Mouse (Mus musculus): Measurements from ENCODE around the gene Gm7030.
"Not testable (repeated sequence)": the region's sequence is repeated elsewhere in the genome, so short reads cannot be mapped to it uniquely, and the experiment has no call there.

The Gm7030 gene

DNA sequence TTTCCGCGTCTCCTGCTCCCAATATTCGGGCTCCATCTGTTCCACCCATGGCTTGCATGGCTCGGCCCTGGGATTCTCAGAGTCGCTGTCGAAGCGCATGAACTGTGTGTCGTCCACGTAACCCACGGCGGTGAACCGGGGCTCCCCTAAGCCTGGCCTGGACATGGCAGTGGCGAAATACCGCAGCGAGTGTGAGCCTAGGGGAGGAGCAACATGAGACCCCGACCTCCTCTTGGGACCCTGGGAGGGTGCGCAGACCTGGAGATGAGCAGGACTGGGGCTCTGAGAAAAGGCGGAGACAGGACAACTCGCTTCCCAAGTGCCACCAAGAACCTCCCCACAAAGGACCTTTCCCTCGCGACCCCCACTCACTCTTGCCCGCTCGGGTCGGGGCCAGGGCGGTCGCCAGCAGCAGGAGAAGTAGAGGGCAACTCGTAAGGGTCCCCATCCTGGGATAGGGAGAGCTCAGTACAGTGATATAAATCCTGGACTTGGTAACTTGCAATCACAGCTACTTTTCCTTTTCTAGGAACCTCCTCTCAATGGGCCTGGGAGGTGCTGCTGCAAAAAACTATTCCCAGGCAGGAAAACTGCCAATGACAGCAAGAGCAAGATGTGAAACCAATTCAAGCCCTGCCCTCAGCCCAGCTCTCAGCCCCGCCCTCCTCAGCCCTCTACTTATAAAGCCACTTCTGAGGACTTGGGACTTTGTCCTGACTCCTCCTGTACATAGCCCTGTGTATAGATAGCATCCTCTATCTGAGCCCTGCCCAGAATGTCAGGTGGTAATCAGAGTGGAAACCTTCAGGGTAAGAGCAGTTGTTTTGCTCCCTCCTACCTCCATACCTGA is at the start of gene Gm7030:
Gm7030 (minus strand) TSS at position 458 of the 850 bp plus-strand sequence.
- in situ Hi-C loops (cut with MboI, MseI) = not testable (repeated sequence)

DNA sequence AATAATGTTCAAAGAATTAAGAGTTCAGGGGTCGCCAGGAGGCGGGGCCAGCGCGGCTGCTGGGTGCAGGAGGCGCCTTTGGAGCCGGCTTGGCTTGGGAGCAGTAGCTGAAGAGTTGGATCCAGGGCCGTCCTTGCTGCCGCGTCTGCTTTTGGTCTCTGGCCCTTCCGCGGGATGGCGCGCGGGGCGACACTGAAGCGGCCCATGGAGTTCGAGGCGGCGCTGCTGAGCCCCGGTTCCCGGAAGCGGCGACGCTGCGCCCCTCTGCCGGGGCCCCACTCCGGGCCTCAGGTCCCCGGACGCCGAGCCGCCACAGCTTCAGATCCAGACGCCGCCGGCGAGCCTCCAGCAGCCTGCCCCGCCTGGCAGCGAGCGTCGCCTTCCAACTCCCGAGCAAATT is 49.7 kb upstream of the Gm7030 start:
- in situ Hi-C loops (cut with MboI, MseI) = loop anchor here (5.0 kb wide), 1 partner anchor 87 kb away; no protein-coding TSS in a partner anchor

DNA sequence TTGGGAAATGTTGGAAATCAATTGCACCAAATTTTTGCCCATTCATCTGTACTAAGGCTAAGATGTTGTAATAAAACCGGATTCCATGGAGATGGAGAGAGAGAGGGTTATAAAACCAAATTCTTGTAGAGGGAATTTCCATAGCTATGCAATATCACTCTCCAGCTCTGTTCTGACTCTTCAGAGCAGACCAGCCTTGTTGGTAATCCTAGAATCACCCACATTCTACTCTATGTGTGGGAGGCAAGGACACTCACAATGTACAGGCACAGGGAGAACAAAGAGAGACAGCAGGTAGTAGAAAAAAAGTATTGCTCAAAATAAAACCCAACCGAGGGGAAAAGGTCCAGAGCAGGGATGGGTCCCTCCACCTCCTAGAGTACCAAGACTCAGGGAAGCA is 46.9 kb upstream of the Gm7030 start:
- in situ Hi-C loops (cut with MboI, MseI) = loop anchor here (5.0 kb wide), 1 partner anchor 84 kb away; no protein-coding TSS in a partner anchor

DNA sequence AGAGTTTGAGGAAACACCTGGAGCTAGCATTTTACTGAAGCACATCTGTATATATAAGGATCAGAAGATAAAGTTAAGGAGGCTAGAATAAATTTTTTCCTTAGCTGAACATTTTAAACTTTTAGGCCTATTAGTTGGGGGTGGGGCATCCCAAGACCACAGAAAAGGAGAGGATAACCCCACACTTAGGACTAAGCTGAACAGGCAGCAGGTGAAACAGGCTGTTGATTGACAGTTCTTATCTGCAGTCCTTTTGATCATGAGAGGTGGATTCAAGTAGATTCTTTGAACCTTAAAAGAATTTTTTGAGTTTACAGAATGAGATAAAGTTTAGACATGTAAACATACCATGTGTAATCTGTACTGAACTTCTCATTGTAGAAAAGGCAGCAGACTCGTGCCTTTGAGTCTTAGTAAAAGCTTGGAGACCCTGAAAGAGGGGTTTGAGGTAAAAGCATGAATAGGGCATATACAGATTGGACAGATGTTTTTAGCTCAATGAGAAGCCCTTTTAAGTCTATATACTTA is 41.1 kb upstream of the Gm7030 start:
- in situ Hi-C loops (cut with MboI, MseI) = no loop called here

DNA sequence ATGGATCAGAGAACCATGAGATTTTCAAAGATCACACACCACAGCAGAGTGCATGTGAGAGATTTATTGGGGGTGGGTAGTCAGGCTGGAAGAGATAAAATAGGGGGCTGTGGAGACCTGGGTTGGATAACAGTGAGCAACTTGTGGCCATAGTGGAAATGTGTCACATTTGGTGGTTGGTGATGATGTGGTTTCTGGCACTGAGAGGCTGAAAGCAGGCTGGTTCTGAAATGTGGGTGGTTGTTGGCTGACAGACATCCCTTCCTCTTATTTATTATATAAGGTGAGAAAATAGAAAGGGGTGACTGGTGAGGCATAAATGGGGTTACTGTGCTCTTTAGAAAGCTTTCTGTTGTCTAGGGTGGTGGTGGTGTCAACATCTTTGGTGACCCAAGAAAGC is 40.5 kb upstream of the Gm7030 start:
- in situ Hi-C loops (cut with MboI, MseI) = no loop called here

DNA sequence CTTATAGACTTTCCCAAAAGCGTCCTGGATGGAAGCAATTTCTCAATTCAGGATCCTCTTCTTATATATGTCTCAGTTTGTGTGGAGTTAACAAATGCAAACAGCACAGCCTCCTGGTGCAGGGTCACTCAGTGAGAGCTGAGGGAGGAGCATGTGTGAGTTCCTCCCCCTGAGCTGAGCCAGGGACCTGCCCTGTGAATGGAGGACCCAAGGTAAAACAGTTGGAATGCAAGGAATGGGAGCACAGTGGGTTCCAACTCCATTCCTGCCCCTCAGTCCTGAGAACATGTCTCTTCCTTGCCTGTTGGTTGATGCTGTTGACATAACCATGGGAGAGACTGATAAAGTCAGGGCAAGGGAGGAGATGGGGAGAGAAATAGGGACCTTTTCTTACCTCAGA is 39.9 kb upstream of the Gm7030 start:
- in situ Hi-C loops (cut with MboI, MseI) = not testable (repeated sequence)

DNA sequence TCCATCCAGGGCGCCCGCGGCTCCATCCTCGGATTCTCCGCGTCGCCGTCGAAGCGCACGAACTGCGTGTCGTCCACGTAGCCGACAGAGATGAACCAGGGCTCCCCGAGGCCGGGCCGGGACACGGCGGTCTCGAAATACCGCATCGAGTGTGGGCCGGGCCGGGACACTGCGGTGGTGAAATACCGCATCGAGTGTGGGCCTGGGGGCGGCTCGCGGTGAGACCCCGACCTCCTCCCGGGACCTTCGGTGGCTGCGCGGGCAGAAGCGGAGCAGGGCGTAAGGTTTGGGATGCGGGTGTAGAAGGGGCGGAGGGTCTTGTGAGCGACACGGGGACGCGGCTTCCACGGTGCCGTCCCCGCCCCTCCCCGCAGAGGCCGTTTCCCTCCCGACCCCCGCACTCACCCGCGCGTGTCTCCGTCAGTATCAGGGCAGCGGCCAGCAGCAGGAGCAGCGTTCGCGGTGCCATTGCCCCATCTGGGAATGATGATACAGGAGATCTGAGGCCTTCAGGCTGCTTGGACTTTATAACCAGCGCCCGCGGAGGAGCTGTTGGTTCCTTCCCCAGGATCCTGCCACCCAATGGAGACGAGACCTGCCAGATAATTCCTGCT is 38.9 kb upstream of the Gm7030 start, which contains the start of gene Gm8909:
Gm8909 (minus strand) TSS at position 499 of the 614 bp plus-strand sequence.
- in situ Hi-C loops (cut with MboI, MseI) = no loop called here

DNA sequence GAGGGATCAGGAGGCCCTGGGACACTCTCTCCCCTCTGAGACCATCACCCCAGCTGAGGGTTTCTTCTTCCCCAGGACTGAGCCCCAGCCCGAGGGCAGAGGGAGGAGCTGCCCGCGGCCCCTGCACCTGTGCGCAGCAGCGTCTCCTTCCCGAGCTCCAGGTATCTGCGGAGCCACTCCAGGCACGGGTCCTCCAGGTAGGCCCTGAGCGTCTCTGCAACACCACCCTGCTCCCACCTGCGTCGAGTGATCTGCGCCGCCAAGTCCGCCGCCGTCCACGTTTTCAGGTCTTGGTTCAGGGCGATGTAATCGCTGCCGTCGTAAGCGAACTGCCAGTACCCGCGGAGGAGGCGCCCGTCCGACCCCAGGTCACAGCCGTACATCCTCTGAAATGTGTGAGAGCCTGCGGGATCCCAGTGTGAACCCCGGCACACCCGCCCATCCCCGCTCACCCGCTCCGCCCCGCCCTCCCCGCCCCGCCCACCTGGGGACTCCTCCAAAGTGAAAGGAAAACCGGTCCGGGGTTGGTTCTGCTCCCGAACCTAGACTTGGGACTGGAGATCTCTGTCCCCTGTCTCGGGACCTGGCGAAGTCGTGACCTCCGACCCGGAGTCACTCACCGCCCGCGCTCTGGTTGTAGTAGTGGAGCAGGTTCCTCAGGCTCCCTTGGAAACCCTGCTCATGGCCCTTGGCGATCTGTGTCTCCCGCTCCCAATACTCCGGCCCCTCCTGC is 38.2 kb upstream of the Gm7030 start:
- in situ Hi-C loops (cut with MboI, MseI) = no loop called here

DNA sequence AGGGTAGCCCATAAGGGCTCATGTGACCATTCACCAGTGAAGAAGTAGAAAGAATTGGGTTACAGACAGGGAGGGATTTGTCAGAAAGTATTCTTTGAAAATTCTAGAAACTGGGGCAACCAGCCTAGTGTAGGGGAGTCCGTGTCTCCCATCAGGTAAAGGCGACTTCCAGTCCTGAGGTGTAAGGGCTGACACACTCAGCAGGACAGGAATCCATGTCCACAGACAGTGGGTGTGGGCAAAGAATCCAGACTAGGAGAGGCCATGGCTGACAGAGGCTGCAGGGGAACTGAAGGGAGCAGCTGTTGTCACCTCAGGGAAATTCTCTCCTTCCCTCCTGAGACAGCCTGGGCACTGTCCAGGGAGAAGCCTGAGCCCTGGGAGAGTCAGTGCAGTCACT is 37.7 kb upstream of the Gm7030 start:
- in situ Hi-C loops (cut with MboI, MseI) = not testable (repeated sequence)

DNA sequence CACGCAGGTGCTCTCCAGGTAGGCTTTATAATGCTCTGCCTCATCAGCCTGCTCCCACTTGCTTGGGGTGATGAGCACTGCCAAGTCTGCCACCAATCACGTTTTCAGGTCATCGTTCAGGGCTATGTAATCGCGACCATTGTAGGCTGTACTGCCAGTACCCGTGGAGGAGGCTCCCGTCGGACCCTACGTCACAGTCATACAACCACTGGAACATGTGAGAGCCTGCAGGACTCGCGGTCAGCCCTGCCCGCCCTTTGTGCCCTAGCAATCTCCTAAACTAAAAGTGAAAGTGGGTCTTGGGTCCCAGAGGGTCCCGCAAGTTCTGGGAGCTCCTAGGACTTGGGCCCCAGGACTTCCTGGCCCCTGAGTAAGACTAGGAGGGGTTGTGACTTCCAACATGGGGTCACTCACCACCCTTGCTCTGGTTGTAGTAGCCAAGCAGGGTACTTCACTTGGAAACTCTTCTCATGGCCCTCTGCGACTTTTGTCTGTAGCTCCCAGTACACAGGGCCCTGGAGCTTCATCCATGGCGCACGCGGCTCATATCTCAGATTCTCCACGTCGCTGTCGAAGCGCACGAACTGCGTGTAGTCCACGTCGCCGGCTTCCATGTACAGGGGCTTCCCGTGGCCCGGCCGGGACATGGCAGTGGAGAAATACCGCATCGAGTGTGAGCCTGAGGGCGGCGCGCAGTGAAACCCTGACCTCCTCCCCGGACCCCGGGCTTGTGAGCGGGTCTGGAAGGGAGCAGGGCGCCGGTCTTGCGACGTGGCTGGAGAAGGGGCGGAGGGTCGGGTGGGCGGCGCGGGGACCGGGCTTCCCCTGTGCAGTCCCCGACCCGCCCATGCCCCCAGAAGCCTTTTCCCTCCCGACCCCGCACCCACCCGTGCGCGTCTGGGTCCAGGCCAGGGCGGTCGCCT is 32.2 kb upstream of the Gm7030 start:
- in situ Hi-C loops (cut with MboI, MseI) = no loop called here

DNA sequence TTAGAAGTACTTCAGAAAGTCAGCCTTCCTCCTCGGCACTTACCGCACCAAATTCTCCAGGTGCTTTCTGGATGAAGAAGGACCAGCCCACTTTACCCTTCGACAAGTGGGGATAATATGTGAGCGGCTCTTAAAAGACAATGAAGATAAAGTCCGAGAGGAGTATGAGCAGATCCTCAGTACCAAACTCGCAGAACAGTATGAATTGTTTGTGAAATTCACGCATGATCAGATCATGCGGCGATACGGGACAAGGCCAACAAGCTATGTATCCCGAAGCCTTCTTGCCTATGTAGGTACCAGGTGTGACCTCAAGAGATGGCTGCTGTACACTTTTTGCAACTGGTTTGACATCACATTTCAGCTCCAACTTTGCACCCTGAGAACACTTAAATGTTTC is 29.0 kb upstream of the Gm7030 start:
- in situ Hi-C loops (cut with MboI, MseI) = not testable (repeated sequence)

DNA sequence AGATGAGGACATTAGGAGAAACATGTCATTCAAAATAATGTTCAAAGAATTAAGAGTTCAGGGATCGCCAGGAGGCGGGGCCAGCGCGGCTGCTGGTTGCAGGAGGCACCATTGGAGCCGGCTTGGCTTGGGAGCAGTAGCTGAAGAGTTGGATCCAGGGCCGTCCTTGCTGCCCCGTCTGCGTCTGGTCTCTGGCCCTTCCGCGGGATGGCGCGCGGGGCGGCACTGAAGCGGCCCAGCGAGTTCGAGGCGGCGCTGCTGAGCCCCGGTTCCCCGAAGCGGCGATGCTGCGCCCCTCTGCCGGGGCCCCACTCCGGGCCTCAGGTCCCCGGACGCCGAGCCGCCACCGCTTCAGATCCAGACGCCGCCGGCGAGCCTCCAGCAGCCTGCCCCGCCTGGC is 28.6 kb upstream of the Gm7030 start:
- in situ Hi-C loops (cut with MboI, MseI) = not testable (repeated sequence)

DNA sequence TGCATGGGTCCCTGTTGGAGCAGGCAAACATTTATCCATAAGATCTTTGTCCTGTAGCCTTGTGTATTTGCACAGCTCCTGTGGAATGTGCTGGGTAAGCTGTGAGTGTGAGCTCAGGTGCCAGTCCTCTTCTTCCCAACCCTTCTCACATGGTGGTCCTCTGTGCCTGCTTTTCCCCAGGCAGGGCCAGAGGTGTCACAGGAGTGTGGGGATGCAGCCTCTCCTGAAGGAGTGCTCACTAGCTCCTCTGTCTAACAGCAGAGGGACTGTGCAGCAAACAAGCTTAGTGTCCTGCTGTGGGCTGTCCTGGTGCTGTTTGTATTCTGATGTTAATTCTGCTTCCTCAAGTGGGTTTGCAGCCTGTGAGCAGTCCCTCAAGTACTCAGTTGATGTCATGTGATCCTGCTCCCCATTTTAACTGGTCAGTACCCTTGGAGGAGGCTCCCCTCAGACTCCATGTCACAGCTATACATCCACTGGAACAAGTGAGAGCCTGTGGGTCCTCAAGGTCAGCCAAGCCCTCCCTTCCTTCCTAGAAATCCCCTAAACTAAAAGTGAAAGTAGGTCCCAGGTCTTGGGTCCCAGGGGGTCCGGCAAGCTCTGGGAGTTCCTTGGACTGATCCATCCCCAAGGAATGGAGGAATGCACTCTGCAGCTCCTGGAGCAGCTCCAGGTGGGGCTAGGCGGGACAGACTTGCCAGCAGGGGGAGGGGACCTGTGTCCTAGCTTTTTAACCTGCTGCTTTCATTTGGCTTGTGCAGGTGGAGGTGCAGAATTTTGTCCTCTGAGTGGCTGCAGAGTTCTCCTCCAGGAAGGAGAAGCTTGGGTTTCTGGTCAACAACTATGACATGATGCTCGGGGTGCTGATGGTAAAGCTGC is 25.3 kb upstream of the Gm7030 start:
- in situ Hi-C loops (cut with MboI, MseI) = no loop called here

DNA sequence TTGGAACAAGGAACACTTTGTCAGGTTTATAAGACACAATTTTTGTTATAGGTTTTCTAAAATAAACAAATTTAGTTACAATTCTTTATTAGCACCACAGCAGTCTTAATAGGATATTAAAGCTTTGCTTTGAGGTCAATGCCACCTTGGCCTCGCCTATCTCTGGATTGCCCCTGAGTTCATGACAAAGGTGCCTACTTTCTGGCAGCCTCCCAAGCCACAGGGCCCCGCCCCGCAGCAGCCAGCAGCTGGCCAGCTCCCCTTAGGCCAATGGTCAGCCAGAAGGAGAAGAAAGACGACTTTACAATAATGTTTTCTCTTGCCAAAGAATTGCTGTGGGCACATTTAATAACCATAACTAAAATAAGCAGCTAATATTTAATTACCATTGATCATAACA is 22.0 kb upstream of the Gm7030 start:
- in situ Hi-C loops (cut with MboI, MseI) = not testable (repeated sequence)

DNA sequence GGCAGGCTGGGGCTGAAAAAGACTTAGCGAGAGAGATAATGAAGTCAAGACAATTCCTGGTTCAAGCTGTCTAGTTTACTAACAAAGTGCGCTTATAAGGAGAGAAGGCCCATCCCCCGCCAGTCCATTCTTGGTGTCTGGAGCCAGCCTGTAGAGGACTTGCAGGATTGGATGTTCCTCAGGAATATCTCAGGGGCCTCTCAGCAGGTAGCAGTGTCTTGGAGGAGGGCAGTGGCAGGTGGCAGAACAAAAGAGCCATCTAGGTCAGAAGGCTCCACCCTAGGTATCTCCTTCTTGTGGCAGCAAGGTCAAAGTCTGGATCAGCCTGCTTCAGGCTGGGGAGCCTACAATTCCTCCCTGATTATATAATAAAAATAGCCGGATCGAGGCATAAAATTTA is 19.2 kb upstream of the Gm7030 start:
- in situ Hi-C loops (cut with MboI, MseI) = not testable (repeated sequence)

DNA sequence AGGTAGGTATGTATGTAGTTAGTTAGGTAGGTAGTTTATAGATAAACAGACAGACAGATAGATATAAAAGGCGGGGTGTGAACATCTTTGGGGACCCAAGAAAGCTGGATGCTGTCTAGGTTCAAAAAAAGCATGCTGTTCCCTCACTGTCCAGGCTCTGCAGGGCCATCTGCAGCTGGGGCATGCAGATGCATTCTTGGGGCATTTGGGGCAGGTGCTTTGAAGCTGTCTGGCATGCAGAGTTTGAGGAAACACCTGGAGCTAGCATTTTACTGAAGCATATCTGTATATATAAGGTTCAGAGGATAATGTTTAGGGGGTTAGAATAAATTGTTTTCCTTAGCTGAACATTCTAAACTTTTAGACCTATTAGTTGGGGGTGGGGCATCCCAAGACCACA is 17.7 kb upstream of the Gm7030 start:
- in situ Hi-C loops (cut with MboI, MseI) = not testable (repeated sequence)

DNA sequence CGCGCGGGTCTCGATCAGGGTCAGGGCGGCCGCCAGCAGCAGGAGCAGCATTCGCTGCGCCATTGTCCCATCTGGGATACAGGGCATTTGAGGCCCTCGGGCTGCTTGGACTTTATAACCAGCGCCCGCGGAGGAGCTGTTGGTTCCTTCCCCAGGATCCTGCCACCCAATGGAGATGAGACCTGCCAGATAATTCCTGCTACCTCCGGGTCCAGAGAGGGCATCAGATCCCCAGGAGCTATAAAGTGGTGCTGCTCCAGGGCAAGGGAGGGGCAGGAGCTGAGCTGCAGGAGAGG is 16.6 kb upstream of the Gm7030 start:
- in situ Hi-C loops (cut with MboI, MseI) = not testable (repeated sequence)

DNA sequence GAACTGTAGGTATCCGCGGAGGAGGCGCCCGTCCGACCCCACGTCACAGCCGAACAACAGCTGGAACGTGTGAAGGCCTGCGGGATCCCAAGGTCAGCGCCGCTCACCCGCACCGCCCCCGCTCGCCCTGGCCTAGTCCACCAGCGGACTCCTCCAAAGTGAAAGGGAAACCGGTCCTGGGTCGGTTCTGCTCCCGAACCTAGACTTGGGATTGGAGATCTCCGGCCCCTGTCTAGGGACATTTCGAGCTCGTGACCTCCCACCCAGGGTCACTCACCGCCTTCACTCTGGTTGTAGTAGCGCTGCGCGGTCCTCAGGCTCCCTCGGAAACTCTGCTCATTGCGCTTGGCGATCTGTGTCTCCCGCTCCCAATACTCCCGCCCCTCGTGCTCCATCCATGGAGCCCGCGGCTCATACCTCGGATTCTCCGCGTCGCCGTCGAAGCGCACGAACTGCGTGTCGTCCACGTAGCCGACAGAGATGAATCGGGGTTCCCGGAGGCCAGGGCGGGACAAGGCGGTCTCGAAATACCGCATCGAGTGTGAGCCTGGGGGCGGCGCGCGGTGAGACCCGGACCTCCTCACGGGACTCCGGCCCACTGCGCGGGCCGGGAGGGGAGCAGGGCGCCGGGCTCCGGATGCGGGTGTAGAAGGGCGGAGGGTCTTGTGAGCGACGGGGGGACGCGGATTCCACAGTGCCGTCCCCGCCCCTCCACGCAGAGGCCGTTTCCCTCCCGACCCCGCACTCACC is 16.1 kb upstream of the Gm7030 start:
- in situ Hi-C loops (cut with MboI, MseI) = no loop called here

DNA sequence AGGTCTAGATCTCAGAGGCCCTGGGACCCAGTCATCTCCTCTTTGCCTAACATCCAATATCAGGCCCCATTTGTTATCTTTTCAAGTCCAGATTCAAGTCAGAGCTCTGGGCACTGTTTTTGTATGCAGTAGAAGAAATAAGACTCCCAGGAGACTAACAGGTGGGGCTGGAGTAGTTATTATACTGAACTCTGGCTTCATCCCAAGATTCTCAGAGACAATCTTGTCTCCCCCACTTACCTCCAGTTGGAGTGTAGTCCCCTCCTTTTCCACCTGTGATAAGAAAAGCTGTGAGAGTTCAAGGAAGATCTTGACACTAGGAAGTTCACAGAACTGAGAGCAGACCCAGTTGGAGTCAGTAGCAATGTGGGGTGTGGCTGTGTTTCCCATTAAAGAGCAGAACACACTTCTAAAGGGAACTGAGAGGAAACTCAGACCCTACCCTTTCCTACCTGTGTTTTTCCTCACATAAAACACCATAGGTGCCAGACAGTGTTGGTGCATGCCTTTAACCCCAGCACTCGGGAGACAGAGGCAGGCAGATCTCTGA is 7.1 kb upstream of the Gm7030 start:
- in situ Hi-C loops (cut with MboI, MseI) = not testable (repeated sequence)
